Mouse (Mus musculus): ENCODE results near the gene Arhgap9.

The Arhgap9 gene

GRCm38 (mm10) chr10:127321621-127322020, at the start of gene Arhgap9:
Gene Arhgap9, plus strand, starts transcription at chr10:127321964.
- no peak for DNase-seq (ENCODE audit: extremely low read depth, insufficient read length, low spot score)

DNA sequence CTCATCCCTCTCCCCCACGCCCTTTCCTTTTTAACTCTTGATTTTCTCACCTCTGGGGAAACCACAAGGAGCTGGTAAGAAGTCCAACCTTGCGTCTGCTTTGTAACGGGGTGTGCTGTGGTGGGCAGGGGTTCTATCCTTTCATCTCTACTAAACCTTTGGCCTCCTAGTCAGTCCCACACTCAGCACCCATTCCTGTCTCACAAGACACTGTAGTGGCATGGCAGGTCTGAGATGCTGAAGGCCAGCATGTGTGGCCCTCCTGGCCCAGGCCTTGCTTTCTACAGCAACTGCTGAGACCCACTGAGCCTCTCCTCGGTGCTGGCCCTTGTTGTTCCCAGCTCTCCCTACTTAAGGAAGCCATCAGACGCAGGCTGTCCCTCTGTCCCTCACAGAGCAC, 49.4 kb upstream of the Arhgap9 start:
- no peak for DNase-seq (ENCODE audit: extremely low read depth, insufficient read length, low spot score)

DNA sequence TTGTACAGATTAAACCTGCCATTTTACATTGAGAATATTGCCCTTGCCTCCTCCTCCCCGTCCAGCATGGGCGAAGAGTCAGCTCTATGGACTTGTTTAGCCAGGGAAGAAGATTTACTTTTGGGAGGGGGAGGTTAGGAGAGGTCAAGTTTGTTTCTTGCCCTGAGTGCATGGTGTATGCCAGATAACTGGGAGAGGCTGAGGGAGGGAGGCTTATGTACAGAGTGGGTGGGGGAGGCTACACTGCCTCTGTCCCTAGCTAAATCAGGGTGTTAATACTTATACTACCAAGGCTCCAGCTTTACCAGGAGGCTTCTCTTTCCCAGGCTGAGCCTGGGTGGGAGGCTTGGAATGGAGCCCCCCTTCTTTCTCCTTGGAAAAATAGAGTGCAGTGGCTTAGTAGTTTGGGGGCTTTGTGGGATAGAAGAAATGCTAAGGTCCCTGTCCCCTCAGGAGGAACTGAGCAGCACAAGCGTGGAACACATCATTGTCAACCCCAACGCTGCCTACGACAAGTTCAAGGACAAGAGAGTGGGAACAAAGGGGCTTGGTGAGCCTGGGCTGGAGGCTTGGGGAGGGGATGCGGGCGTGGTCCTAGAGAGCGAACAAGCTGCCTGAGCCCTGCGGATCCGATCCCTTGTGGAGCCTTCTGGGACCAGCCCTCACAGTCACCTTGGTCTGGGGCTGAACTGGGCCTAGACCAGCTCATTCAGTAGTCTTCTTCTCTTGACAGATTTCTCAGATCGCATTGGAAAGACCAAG, 47.3 kb upstream of the Arhgap9 start:
- no peak for DNase-seq (ENCODE audit: extremely low read depth, insufficient read length, low spot score)

DNA sequence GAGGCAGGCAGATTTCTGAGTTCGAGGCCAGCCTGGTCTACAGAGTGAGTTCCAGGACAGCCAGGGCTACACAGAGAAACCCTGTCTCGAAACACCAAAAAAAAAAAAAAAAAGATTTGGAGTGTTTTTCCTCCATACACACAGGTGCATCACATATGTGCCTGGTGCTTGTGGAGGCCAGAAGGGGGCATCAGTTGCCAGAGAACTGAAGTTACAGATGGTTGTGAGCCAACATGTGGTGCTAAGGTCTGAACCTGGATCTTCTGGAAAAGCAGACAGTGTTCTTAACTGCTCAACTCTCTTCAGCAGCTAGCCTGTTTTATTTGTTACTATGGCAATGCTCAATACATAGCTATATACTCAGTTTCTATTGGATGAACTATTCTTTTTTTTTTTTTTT, 42.0 kb upstream of the Arhgap9 start:
- DNase-seq (ENCODE audit: extremely low read depth, insufficient read length, low spot score), result no peak

DNA sequence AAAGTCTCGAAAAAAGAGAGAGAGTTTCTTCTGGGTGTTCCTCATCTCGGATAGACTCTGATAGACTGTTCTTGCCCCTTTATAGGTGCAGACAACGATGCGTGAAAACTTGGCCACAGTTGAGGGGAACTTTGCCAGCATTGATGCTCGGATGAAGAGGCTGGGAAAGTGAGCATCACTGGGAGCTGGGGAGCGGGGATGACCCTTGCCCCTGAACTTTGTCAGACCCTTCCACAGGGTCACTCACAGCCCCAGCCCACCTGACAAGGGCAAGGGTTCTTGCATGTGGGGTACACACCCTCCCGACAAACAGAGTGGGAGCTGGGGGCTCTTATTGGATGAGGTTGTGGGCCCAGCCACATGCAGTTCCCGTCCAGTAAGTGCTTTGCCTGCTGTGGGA, 40.4 kb upstream of the Arhgap9 start:
- no peak for DNase-seq (ENCODE audit: extremely low read depth, insufficient read length, low spot score)

DNA sequence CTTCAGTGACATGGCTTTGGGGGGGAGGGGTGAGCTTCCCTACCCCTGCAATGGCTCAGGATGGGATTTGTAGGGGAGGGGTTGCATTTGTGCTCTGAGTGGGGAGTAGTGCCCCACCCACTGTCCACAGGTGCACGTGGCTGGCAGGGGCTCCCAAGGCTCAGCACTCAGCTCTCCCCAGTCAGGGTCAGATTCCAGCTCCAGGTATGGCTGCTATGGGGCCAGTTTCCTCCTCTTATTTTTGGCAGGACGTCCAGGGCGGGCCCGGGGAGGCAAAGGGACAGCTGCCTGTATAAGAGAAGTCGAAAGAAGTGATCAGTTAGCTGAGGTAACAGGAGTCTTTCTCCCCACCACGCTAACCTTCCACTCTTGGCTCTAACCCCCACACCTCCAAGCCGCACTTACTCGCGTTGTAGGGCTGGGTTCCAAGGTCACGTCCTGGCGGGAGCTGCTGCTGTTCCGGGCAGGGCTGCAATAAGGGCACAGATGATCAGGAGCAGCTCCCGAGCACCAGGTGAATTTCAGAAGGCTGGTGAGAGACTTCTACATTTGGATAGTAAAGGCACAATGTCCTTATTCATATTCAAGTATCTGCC, 39.0 kb upstream of the Arhgap9 start:
- no peak for DNase-seq (ENCODE audit: extremely low read depth, insufficient read length, low spot score)

DNA sequence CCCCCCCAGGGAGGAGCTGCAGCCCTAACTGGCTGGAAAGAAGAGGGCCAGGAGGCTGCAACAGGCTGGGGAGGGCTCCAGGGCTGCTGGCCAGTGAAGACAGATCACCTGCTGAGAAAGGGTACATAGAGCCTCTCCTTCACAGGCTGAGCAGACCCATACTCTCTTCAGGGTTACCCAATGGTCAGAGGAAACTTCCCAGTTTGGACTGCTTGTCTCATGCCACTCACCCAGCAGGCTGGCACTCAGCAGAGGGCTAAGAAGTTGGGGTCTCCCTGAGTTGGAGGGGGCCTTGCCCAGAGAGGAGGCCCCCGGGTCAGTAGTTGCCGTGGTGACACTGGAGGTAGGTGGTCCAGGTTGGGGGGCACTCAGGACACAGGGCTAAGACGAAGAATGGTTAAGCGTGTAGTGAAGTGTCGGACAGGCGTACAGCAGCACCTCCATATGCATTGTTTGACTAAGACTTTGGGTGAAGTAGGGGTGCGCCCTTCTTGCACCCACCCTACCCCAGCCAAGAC, 37.6 kb upstream of the Arhgap9 start:
- no peak for DNase-seq (ENCODE audit: extremely low read depth, insufficient read length, low spot score)

GRCm38 (mm10) chr10:127284724-127285500, 36.9 kb upstream of the Arhgap9 start:
- DNase-seq (ENCODE audit: extremely low read depth, insufficient read length, low spot score), result no peak

- DNase-seq (ENCODE audit: extremely low read depth, insufficient read length, low spot score), result no peak
Measured at GRCm38 (mm10) chr10:127285644-127286043, 36.1 kb upstream of the Arhgap9 start.

- no peak for DNase-seq (ENCODE audit: extremely low read depth, insufficient read length, low spot score)
Measured at GRCm38 (mm10) chr10:127286194-127286593, 35.6 kb upstream of the Arhgap9 start.

DNA sequence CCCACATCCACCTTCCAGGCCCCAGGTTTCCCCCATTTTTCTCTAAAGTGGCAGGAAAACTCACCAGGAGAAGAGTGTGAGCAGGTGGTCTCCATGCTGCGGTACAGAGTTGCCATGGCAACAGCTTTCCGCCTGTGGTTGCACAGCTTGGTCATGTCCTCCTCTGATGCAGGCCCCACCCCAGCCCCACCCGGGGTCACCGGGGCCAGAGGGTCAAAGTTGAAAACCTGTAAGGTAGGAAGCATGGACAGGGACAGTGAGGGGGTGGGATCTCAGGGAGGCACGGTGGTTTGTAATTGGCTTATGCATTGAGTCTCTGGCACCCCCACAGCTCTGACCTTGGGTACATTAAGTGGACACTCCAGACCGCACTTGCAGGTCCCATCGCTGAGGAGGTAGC, 35.0 kb upstream of the Arhgap9 start:
- DNase-seq (ENCODE audit: extremely low read depth, insufficient read length, low spot score), result no peak

DNA sequence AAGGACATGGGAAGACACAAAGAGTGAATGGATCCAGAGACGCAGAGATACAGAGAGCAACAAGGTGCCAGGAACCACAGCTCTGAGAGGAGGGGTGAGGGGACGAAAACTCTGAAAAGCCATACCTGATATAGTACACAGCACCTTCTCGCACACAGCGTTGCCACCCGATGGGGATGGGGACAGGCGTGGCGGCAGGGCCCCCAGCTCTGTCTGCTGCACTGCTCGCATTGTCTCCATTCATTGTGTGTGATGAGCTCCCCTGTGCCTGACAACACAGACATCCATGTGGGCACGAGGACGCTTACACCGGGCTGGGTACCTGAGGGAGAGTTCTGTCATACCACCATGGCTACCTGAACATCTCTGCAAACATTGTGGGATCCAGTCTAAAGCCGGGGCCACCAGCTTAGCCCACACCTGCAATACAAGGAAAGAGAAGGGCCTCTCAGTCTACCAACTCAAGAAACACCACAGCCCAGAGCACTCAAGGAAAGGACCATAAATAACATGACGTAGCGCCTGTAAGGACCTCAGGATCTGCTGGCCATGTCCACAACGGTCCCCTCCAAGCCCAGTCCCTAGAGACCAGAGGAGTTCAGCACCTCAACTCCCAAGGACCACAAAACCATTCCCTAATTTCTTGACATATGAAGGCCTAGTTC, 34.4 kb upstream of the Arhgap9 start:
- DNase-seq (ENCODE audit: extremely low read depth, insufficient read length, low spot score), result no peak

DNA sequence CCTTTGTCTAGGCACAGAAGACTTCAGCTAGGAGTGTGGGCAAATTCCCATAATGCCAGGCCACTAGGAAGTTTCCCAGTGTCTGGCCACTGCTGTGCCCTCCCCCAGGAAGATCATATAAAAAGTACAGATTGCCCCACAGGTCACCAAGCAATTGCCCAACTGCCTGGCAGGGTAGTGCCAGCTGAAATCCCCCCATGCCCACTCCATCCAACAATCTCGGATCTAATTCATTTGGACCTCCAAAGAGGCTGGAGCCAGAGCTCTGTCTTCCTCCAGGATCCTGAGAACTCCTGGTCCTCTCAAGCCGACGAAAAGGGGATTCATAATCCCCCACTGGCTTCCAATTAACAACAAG, 33.8 kb upstream of the Arhgap9 start:
- DNase-seq (ENCODE audit: extremely low read depth, insufficient read length, low spot score), result no peak

- DNase-seq (ENCODE audit: extremely low read depth, insufficient read length, low spot score), result no peak
Measured at GRCm38 (mm10) chr10:127288328-127288799, 33.4 kb upstream of the Arhgap9 start.

- DNase-seq (ENCODE audit: extremely low read depth, insufficient read length, low spot score), result peak; percentile 88
Measured at GRCm38 (mm10) chr10:127288800-127289572, 32.8 kb upstream of the Arhgap9 start, which contains the start of gene Mbd6. Gene Mbd6, minus strand, starts transcription at chr10:127289018.

DNA sequence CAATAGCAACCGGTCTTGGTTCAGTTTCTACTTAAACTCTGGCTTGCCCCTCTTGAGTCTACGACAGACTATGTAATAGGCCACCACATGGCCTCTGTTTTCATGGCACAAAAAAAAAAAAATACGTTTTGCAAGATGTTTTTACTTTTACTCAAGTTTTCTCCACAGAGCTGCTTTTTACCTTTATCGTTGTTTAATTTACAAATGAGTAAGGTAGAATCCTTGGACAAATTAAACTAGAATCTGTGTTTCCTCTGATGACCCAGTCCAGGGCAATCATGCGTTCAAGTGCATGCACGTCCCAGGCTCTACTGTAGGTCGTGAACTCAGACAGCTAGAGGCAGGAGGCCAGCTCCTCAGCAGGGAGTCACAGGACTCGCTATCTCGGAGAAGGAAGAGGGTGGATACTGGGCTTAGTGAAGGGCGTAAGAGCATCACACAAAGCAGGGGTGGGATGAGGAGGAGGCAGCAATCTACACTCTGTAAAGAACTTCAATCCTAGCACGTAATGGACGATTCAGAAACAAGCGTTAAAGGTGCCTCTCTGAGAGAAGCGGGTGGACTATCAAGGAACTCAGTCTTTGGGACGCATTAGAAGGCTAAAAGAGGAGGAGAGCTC, 32.1 kb upstream of the Arhgap9 start:
- peak; percentile 61 for DNase-seq (ENCODE audit: extremely low read depth, insufficient read length, low spot score)

DNA sequence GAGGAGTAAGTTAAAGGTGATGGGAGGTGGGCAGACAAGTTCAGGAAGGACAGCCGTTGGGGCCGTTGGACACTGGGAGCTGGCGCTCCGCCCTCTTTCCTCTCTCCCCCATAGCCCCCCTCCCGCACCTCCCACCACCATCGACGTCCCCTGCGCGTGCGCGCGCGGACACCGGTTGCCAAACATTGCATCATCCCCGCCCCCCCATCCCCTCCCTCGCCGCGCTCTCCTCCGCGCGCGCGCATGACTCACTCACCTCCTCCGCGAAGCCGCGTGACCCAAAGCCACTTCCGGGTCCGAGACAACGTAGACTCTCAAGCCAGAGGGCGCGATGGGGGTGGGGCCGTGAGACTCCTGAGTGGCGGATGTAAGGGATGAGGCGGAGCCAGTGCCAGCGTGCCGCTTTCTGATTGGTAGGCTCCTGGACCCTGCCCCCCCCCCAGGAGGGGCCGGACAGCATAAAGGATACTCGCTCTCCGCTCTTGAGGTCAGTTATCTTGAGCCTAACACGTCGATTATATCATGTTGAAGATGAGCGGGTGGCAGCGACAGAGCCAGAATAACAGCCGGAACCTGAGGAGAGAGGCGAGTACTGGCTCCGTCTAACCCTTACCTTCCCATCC, 31.3 kb upstream of the Arhgap9 start:
- peak; percentile 99 for DNase-seq (ENCODE audit: extremely low read depth, insufficient read length, low spot score)

DNA sequence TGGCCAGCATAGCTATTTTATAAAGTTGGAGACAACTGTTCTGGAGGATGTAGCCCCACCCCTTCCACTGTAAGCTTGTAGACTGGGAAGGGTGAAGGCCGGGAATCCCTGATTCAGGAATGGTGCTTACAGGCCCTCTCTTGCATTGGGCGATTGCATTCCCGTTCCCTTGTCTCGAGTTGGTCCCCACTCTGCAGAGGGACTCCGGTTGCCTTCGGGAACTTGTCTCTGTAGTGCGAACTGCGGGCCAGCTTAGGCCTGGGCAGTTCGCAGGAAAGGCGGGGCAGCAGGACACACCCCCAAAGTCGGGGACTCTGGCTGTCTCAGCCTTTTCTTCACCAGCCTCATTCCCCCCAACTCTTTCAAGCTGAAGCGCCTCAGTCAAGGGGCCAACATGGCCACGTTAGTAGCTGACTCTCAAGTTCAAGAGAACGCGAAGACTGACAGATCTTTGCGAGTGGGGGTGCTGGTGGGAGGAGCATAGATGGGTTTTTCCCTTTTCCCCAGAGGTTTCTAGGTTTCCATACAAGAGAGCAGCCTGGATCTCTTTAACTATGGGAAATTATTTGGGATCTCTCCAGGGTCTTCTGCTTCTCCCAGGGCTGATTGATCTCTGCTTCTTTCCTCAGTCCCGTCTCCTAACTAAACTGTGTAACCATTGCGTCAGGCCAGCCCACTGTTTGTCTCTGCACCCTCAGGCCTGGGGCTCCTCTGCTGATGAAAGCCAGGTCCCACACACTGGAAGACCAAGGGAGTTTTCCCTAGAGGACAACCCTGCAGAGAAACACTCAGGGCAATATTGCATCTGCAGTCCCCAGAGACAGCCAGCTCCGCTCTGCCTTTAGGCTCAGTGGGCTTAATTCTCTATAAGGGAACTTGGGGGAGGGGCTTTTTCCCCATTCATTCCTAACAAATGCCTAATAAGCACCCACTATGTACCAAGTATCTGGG, 30.6 kb upstream of the Arhgap9 start:
- peak; percentile 83 for DNase-seq (ENCODE audit: extremely low read depth, insufficient read length, low spot score)

Data from 3134 (cell line).